Mouse (Mus musculus) liver, adult 2 months (tissue): ENCODE data around the gene Mtmr6.

ENCODE experiments used
- CTCF ChIP-seq: fragments of 200-500 bp; IDR thresholded peaks from 2 replicates; pipeline ENCODE4 v1.5.1; 2011; ENCODE audit warnings: low read depth, low read length, control low read depth
- POLR2A ChIP-seq: fragments of 200-500 bp; IDR thresholded peaks from 2 replicates; pipeline ENCODE4 v1.6.1; 2011; ENCODE audit warnings: low read length, control low read depth; ENCODE audit not compliant: insufficient read depth; ENCODE audit errors: extremely low read depth

- peak; percentile 62 for TF ChIP-seq POLR2A
- no peak for TF ChIP-seq CTCF
Measured at GRCm38 (mm10) chr14:60251281-60252003, 13.6 kb upstream of the Mtmr6 start, which contains the start of the genes Nupl1 and Gm49336.
